ENCODE assay signal across 8 mouse cellular contexts in genomic region chr13:51567078-51567395, GRCm38 (mm10). TPM values are rescaled to one million over a fixed set of nuclear protein-coding genes. Genes with fewer than 3 reads are reported as not detected.
DNase-seq lines count a peak whose midpoint lies in the region; ATAC-seq and TF ChIP-seq lines count a peak whose summit lies in the region.

No protein-coding gene starts in this region.

- no peak overlapping the region for H3K27ac ChIP-seq in kidney, adult 2 months (ENCODE audit: insufficient read depth, low read depth, low read length)
- H3K27ac ChIP-seq in forebrain, embryonic 13.5 days: no peak overlapping the region
- H3K27ac ChIP-seq in liver, embryonic 14.5 days: no peak overlapping the region

- no peak for TF ChIP-seq EP300 in liver, embryonic 14.5 days (IDR thresholded peaks at IDR 0.05; ENCODE audit: low read depth)

- 2% methylated on average over 42 of the region's 42 CpGs for WGBS in kidney, adult 2 months
- WGBS in forebrain, embryonic 13.5 days: 1% methylated on average over 19 of the region's 42 CpGs
- 4% methylated on average over 42 of the region's 42 CpGs for WGBS in liver, embryonic 14.5 days (ENCODE audit: insufficient replicate concordance)

- H3K4me3 ChIP-seq in kidney, adult 2 months (ENCODE audit: insufficient read depth, low read depth, low read length): peak overlapping the region; percentile 26; the same call in 1 of the 2 replicates
- peak overlapping the region; percentile 9; the same call in 1 of the 2 replicates for H3K4me3 ChIP-seq in G1E (ENCODE audit: low read depth, low read length)
- peak overlapping the region; percentile 69 for H3K4me3 ChIP-seq in forebrain, embryonic 13.5 days
- peak overlapping the region in 1 of 2 experiments; percentile 19; a peak in 2 of 4 replicates for H3K4me3 ChIP-seq in liver, embryonic 14.5 days (ENCODE audit: insufficient read depth in 1 of 2, low read depth in 2 of 2, low read length in 2 of 2)

- no peaks in the 10 kb centered on the region for H3K4me1 ChIP-seq in kidney, adult 2 months (ENCODE audit: control insufficient read depth, insufficient read depth, low read length)
- H3K4me1 ChIP-seq in G1E (ENCODE audit: insufficient read depth, low read depth, low read length): no peaks in the 10 kb centered on the region
- H3K4me1 ChIP-seq in forebrain, embryonic 13.5 days: peaks cover 56% of the 10 kb centered on the region
- no peaks in the 10 kb centered on the region for H3K4me1 ChIP-seq in liver, embryonic 14.5 days (replicated peaks; ENCODE audit: control insufficient read depth in 2 of 2, insufficient read depth in 2 of 2, low read length in 1 of 2)

- H3K9me3 ChIP-seq in G1E (replicated peaks): peaks cover 24% of the 10 kb centered on the region
- no peaks in the 10 kb centered on the region for H3K9me3 ChIP-seq in forebrain, embryonic 13.5 days (replicated peaks)
- no peaks in the 10 kb centered on the region for H3K9me3 ChIP-seq in liver, embryonic 14.5 days (ENCODE audit: control insufficient read depth, low read length)

- peak overlapping the region; percentile 83 for H3K4me2 ChIP-seq in forebrain, embryonic 13.5 days
- H3K4me2 ChIP-seq in liver, embryonic 14.5 days (ENCODE audit: low read depth): peak overlapping the region; percentile 44

- no peak for ATAC-seq in G1E (ENCODE audit: extremely low read depth, insufficient number of reproducible peaks, low FRiP score, poor library complexity, severe bottlenecking)
- ATAC-seq in forebrain, embryonic 13.5 days: no peak
- ATAC-seq in liver, embryonic 14.5 days (ENCODE audit: insufficient read depth): no peak
- no peak for ATAC-seq in activated CD4-positive, CD25-positive, alpha-beta regulatory T cell, adult 4 months

- H3K36me3 ChIP-seq in kidney, adult 2 months (ENCODE audit: control insufficient read depth, insufficient read depth, low read length): no peaks in the 10 kb centered on the region
- H3K36me3 ChIP-seq in G1E (replicated peaks): no peaks in the 10 kb centered on the region
- H3K36me3 ChIP-seq in forebrain, embryonic 13.5 days (ENCODE audit: poor library complexity, severe bottlenecking): no peaks in the 10 kb centered on the region
- no peaks in the 10 kb centered on the region for H3K36me3 ChIP-seq in liver, embryonic 14.5 days (replicated peaks; ENCODE audit: control insufficient read depth, insufficient read depth, low read depth)

- peaks cover 6% of the 10 kb centered on the region; the same call in 1 of the 2 replicates for H3K27me3 ChIP-seq in kidney, adult 2 months (replicated peaks; ENCODE audit: control insufficient read depth, insufficient read depth, low read length)
- no peaks in the 10 kb centered on the region for H3K27me3 ChIP-seq in G1E (ENCODE audit: insufficient read depth, low read length)
- peaks cover 31% of the 10 kb centered on the region for H3K27me3 ChIP-seq in forebrain, embryonic 13.5 days
- peaks cover 63% of the 10 kb centered on the region for H3K27me3 ChIP-seq in liver, embryonic 14.5 days (ENCODE audit: control insufficient read depth, insufficient read depth, low read length)

- DNase-seq in kidney, adult 2 months: no peak
- DNase-seq in kidney, postnatal 14 days: no peak
- no peak for DNase-seq in G1E (ENCODE audit: low spot score)
- no peak for DNase-seq in liver, embryonic 14.5 days (ENCODE audit: low read depth in 3 of 3, low spot score in 3 of 3)
- DNase-seq in frontal cortex, adult 2 months (ENCODE audit: extremely low spot score in 1 of 2, low spot score in 1 of 2): no peak
- DNase-seq in thymus, postnatal 14 days: no peak

- no peak for TF ChIP-seq CTCF in kidney, adult 2 months (conservative IDR thresholded peaks at IDR 0.05; ENCODE audit: insufficient read depth, insufficient read length, low read depth, low read length)
- TF ChIP-seq CTCF in G1E (IDR thresholded peaks at IDR 0.05; ENCODE audit: low read depth, low read length): no peak
- TF ChIP-seq CTCF in liver, embryonic 14.5 days (IDR thresholded peaks at IDR 0.05; ENCODE audit: low read depth): no peak

- TF ChIP-seq POLR2A in kidney, adult 2 months (IDR thresholded peaks at IDR 0.05; ENCODE audit: low read depth, low read length): no peak

- peak overlapping the region; percentile 89 for H3K9ac ChIP-seq in forebrain, embryonic 13.5 days
- no peak overlapping the region for H3K9ac ChIP-seq in liver, embryonic 14.5 days (replicated peaks)

RNA-seq across cellular contexts. Expression of gene Shc3, which starts 2.2 kb away (rescaled TPM):
- 0.77 and 1.1 TPM in 2 replicates for polyA plus RNA-seq in kidney, adult 2 months (2012; rRNA removed)
- total RNA-seq in G1E (2014; fragmentation: Nextera tagmentation) (not detected in 2 replicates), G1E (2017) (0.11 TPM in 1 of 2 replicates, not detected in the other)
- polyA plus RNA-seq in G1E (2012): not detected in 2 replicates
- 4.2 and 5.2 TPM in 2 replicates for polyA plus RNA-seq in forebrain, embryonic 13.5 days (2015; fragmentation: Nextera tagmentation; extraction: Ambion mirVana)
- 0.11 and 0.12 TPM in 2 replicates for polyA plus RNA-seq in liver, embryonic 14.5 days (2012; rRNA removed)
- not detected in 2 replicates for polyA plus RNA-seq in liver, embryonic 14.5 days (2014; fragmentation: Nextera tagmentation; extraction: Ambion mirVana)
- polyA plus RNA-seq in frontal cortex, adult 2 months (2012; rRNA removed): 70.4 and 71.6 TPM in 2 replicates
- polyA plus RNA-seq in activated CD4-positive, CD25-positive, alpha-beta regulatory T cell, adult 4 months (2017; shearing (Covaris generic)): not detected

Comparison
In these comparisons a context has a peak if more than half of its experiments do, and no peak if none do; other contexts are left out.
1. RNA of gene Shc3, which starts 2.2 kb away (polyA plus RNA-seq): 70.4 to 71.6 TPM in frontal cortex, adult 2 months; 4.2 to 5.2 TPM in forebrain, embryonic 13.5 days, 0.77 to 1.1 TPM in kidney, adult 2 months, 0.11 to 0.12 TPM in liver, embryonic 14.5 days, not detected in activated CD4-positive, CD25-positive, alpha-beta regulatory T cell, adult 4 months and not detected in G1E; every median in the first group is over 10 times any median in the second.